Mouse (Mus musculus) heart, postnatal 0 days (tissue): ENCODE measurements around the gene Cmtm8.
A peak's percentile ranks its signal among the peaks of the same experiment; 100 is the strongest.

Experiments used
- CTCF ChIP-seq: IDR thresholded peaks from 2 replicates; pipeline ENCODE4 v1.5.1; 2016; ENCODE audit warnings: antibody characterized with exemption, control low read depth, low read depth
- EP300 ChIP-seq: IDR thresholded peaks from 2 replicates; pipeline ENCODE4 v1.6.1; 2016; ENCODE audit warnings: antibody characterized with exemption, low read depth

GRCm38 (mm10) chr9:114797329-114798004 is 46.5 kb downstream of the Cmtm8 start:
- TF ChIP-seq CTCF (peak; percentile 99), EP300 (no peak)
